Mouse (Mus musculus) heart, adult 8-10 months (tissue): ENCODE results near the gene Zfp740. TPM values are rescaled to one million over a fixed set of nuclear protein-coding genes. Genes with fewer than 3 reads are reported as not detected.

Experiments used
- DNase-seq: peaks from one replicate; pipeline ENCODE4 v3.0.0; 2022; ENCODE audit warnings: low spot score
- total RNA-seq, 4 experiments: library from RNA; stranded (reverse); gene quantifications; 2 replicates each; pipeline ENCODE4 v1.2.4; 2022

Zfp740 gene
- total RNA-seq, 4 experiments from 2014 or later, result 31.5 to 40.0 (median 35.5) TPM

DNA sequence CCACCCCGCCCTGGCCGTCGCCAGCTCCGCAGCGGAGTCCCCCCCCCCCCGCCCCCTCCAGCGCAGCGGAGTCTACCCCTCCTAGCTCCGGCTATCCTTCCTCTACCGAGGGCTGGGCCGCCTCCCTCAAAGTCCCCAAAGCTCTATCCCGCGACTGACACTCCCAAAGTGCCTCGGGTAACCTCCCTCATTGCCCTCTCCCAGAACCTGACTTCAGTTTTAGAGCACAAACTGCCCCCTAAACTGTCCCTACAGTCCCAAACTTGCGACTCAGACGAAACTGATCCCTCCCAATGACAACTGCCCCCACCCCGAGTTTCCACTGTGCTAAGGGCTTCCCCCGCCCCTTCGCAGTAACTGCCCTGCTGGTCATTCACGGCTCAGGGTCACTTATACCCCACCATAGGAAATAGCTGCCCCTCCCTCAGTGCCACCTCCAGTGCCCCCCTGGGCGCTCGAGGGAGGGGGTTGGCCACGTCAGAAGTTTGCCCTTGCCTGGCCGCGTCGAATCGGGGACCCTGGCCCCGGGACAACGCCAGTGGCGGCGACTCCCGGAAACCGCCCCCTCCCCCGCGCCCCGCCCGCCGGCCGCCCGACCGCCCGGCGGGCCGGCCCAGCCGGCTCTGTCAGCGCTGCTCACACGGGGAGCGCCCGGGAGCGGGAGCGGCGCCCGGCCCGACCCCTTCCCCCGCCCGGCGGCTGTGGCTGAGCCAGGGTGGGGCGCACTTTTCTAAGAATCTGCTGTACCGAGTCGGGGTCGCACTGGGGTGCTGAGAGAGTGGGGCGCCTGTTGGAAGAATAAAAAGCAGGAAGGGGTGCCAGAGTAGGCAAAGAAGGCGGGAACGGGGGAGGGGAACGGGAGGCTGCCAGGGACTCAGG, 44.4 kb downstream of the Zfp740 start:
- DNase-seq, result peak; percentile 85

DNA sequence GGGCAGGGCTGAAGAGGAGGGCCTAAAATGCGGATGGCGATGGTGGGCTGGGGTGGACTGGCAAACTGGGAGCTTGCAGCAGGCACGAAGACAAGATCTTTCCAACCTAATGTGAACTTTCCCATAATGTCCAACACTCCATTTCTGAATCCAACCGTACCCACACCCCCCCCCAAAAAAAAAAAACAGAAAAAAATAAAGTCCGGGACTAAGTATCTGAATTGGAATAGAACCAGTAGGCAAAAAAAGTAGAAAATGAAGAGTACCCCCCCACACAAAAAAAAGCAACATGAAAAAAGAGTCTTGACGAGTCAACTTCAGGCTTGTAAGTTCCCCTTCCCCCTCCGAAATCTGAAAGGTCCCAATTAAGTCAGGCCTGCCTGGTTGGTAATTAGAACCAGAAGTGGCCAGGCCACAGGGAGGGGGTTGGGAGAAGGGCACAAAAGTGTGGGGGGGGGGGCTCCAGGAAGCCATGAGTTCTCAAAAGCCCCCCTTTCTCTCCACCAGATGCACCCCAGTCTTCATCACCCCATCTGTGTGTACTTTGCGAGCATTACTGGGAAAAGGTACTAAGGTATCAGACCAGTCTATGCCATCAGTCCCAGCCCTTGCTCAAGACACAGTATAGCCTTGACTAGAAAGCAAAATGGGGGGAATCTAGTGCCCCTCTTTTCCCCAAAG, 45.2 kb downstream of the Zfp740 start:
- no peak for DNase-seq

- DNase-seq, result no peak
Measured at GRCm38 (mm10) chr15:102248812-102249191, 45.8 kb downstream of the Zfp740 start.

GRCm38 (mm10) chr15:102249251-102249691, 46.2 kb downstream of the Zfp740 start:
- DNase-seq, result no peak

GRCm38 (mm10) chr15:102249967-102250366, 46.9 kb downstream of the Zfp740 start:
- DNase-seq, result no peak

DNA sequence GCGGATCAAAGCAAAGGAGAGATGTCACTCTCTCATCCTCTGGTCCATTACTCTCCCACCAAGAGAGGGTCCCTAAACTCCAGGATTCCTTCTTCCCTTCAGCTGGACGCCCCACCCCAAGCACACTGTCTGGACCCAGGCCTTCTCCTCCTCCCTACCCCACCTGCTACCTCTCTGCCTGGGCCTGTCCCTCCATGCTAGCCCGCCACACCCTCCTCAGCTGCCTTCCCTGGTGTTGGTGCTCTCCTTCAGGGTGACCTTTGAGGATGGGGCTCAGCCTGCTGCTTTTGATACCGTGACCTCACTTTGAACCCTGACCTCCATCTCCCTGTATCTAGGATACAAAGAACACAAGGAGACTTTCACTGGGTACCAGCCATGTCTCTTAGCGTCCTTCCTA, 47.5 kb downstream of the Zfp740 start:
- DNase-seq, result no peak

DNA sequence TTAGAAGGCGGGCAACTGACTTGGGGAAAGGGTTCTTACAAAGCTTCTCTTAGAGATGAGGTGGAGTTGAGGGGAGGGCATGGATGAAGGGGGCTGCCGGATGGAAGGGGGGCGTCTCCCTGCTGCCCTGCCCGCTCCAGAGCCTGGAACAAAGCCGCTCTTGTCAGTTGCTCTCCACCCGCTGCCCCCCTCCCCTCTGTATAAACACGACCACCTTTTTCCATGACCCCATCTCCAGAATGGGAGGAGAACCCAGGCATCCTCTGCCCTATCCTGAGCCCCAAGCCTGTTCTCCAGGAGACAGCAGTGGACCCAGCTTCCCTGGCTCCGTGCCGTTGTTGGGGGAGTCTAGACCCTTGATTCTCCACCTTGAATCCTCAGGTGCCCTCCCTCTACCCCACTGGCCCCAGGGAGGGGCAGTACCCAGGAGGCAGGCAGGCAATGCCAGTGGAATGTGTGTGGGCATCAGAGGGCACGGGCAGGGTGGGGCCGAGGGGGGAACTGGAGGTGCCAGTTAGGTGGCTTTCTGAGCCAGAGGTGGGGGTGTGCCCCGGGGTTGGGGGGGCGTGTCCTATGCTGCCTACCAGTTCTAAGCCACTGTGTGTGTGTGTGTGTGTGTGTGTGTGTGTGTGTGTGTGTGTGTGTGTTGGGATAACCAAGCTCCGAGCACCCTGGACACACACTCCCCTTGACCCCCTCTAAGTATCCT, 52.7 kb downstream of the Zfp740 start:
- DNase-seq, result no peak

- no peak for DNase-seq
Measured at GRCm38 (mm10) chr15:102256431-102257201, 53.6 kb downstream of the Zfp740 start.

GRCm38 (mm10) chr15:102257202-102258075, 54.4 kb downstream of the Zfp740 start, which contains the start of gene Rarg:
Gene Rarg (minus strand): TSS chr15:102257517.
- no peak for DNase-seq

- DNase-seq, result no peak
Measured at GRCm38 (mm10) chr15:102258076-102258470, 55.0 kb downstream of the Zfp740 start.

DNA sequence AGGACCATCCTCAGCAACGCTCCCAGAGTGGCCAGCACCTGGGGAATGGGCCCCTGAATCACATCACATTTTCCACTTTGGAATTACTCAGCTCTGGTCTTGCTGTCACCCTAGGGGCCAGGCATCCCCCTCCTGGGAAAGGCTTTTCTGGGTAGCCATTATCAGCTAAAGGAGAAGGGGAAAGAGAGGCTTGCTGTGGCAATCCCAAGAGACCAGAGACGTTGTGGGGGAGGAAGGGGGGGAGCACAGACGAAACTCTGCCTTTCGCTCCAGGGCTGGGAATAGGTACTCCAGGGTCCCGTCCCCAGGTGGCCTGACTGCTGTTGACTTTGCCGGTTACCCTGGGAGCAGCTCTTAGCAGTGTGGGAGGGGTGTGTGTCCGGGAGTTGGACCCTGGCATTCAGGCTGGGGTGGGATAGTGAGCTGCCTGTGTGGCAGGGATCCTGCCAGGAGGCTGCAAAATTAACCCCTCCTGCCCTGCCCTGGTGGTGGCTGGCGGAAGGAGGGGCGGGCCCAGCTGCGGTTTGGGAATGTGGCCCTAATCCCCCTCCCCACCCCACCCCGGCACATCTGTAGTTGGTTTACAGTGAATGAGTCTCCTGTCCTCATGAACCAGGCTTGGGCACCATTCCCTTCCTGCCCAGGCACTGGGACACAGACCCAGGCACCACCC, 55.7 kb downstream of the Zfp740 start:
- no peak for DNase-seq

- DNase-seq, result no peak
Measured at GRCm38 (mm10) chr15:102262582-102262981, 59.5 kb downstream of the Zfp740 start.

DNA sequence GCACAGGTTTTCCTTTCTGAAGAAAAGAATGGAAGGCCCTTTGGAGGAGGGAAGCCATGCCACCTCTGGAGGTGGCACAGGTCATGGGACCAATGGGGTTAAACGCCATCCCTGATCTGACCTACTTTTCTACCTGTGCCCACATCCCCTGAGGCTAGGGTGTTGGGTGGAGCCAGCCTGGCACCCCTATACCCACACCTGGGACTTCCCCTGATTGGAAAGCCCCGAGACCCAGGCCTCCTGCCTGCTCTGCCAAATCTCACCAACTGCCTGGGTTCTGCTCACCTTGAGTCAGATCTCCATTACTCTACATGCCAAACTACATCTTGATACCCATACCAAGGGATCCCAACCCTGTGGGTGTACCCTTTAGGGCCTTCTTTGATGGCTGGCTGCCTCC, 60.0 kb downstream of the Zfp740 start:
- no peak for DNase-seq

Other genes starting within 250 kb of the Zfp740 start
- gene Krt78, start 249.0 kb upstream of the Zfp740 start, total RNA-seq, result under 1 TPM in 1 of 4 experiments, not detected in 3; 0.06 TPM
- gene Krt8, start 198.8 kb upstream of the Zfp740 start, total RNA-seq, result 1 to 10 TPM in 3 of 4 experiments, under 1 TPM in 1; 0.92 to 3.0 (median 1.5) TPM
- 1 to 10 TPM; 1.9 to 3.9 (median 2.5) TPM for gene Krt18, start 175.1 kb upstream of the Zfp740 start, total RNA-seq
- gene Eif4b, start 129.5 kb upstream of the Zfp740 start, total RNA-seq, result 100 to 1,000 TPM; 161 to 190 (median 169) TPM
- gene Tns2, start 102.8 kb upstream of the Zfp740 start, total RNA-seq, result 100 to 1,000 TPM; 123 to 146 (median 133) TPM
- 10 to 100 TPM; 13.2 to 16.8 (median 15.6) TPM for gene Spryd3, start 67.0 kb upstream of the Zfp740 start, total RNA-seq
- 10 to 100 TPM; 20.6 to 52.4 (median 26.0) TPM for gene Igfbp6, start 58.9 kb upstream of the Zfp740 start, total RNA-seq
- gene Soat2, start 52.7 kb upstream of the Zfp740 start, total RNA-seq, result under 1 TPM in 3 of 4 experiments, not detected in 1; 0.11 to 0.13 (median 0.12) TPM
- 10 to 100 TPM; 14.2 to 18.9 (median 16.2) TPM for gene Csad, start 1.5 kb downstream of the Zfp740 start, total RNA-seq
- gene Itgb7, start 28.7 kb downstream of the Zfp740 start, total RNA-seq, result 1 to 10 TPM in 2 of 4 experiments, under 1 TPM in 2; 0.82 to 3.2 (median 1.5) TPM
- 10 to 100 TPM; 15.3 to 20.6 (median 17.3) TPM for gene Rarg, start 54.3 kb downstream of the Zfp740 start, total RNA-seq
- gene Gm9918, start 67.3 kb downstream of the Zfp740 start, total RNA-seq, result not detected
- 10 to 100 TPM; 17.4 to 20.8 (median 18.7) TPM for gene Mfsd5, start 76.2 kb downstream of the Zfp740 start, total RNA-seq
- gene Espl1, start 93.0 kb downstream of the Zfp740 start, total RNA-seq, result 1 to 10 TPM in 1 of 4 experiments, under 1 TPM in 3; 0.38 to 1.1 (median 0.93) TPM
- gene Pfdn5, start 122.9 kb downstream of the Zfp740 start, total RNA-seq, result 100 to 1,000 TPM; 300 to 347 (median 339) TPM
- 10 to 100 TPM; 23.2 to 24.6 (median 24.5) TPM for gene Myg1, start 128.5 kb downstream of the Zfp740 start, total RNA-seq
- gene Aaas, start 147.5 kb downstream of the Zfp740 start, total RNA-seq, result 10 to 100 TPM in 3 of 4 experiments, 1 to 10 TPM in 1; 9.8 to 15.0 (median 12.5) TPM
- not detected for gene Sp7, start 163.9 kb downstream of the Zfp740 start, total RNA-seq
- gene Sp1, start 202.9 kb downstream of the Zfp740 start, total RNA-seq, result 10 to 100 TPM; 31.8 to 43.8 (median 38.7) TPM
- gene Amhr2, start 242.1 kb downstream of the Zfp740 start, total RNA-seq, result under 1 TPM; 0.19 to 1.00 (median 0.63) TPM